Mouse (Mus musculus) neural tube, embryonic 11.5 days (tissue): ENCODE results near the gene Tnpo2. TPM values are rescaled to one million over a fixed set of nuclear protein-coding genes. Genes with fewer than 3 reads are reported as not detected.

Source experiments
- ATAC-seq: fragments of 200-750 bp; cut with Nextera tagmentation; 2 replicates; pipeline ENCODE4 v1.8.0; 2017; ENCODE audit warnings: moderate number of reproducible peaks, mild to moderate bottlenecking, moderate TSS enrichment, moderate library complexity; ENCODE audit not compliant: insufficient read depth, low FRiP score, low TSS enrichment
- DNase-seq: peaks from one replicate; pipeline ENCODE4 v3.0.0-alpha.2; 2015; ENCODE audit warnings: low spot score
- H3K27ac ChIP-seq: fragments of 300-500 bp; sonication (generic); 2 replicates; pipeline ENCODE4 v1.5.1; 2014; ENCODE audit warnings: low read depth, mild to moderate bottlenecking, low read length
- H3K27me3 ChIP-seq: fragments of 300-500 bp; sonication (generic); 2 replicates; pipeline ENCODE4 v1.6.1; 2014; ENCODE audit warnings: mild to moderate bottlenecking, low read length, mixed read lengths; ENCODE audit not compliant: control insufficient read depth, insufficient read depth
- H3K36me3 ChIP-seq: fragments of 300-500 bp; sonication (generic); 2 replicates; pipeline ENCODE4 v1.6.1; 2014; ENCODE audit warnings: mild to moderate bottlenecking, low read length, moderate library complexity, mixed read lengths; ENCODE audit not compliant: control insufficient read depth, insufficient read depth
- H3K4me1 ChIP-seq: fragments of 300-500 bp; sonication (generic); 2 replicates; pipeline ENCODE4 v1.6.1; 2014; ENCODE audit warnings: low read length, mixed read lengths; ENCODE audit not compliant: control insufficient read depth, insufficient read depth
- H3K4me2 ChIP-seq: fragments of 300-500 bp; sonication (generic); 2 replicates; pipeline ENCODE4 v1.6.1; 2014; ENCODE audit warnings: low read depth, mild to moderate bottlenecking, moderate library complexity
- H3K4me3 ChIP-seq: fragments of 300-500 bp; sonication (generic); 2 replicates; pipeline ENCODE4 v1.5.1; 2014; ENCODE audit warnings: low read depth, low read length
- H3K9ac ChIP-seq: fragments of 300-500 bp; sonication (generic); 2 replicates; pipeline ENCODE4 v1.6.1; 2014; ENCODE audit warnings: mild to moderate bottlenecking, low read length
- H3K9me3 ChIP-seq: fragments of 300-500 bp; sonication (generic); 2 replicates; pipeline ENCODE4 v1.6.1; 2016; ENCODE audit warnings: low read length; ENCODE audit not compliant: control insufficient read depth
- WGBS: fragments of 180-500 bp; shearing (Covaris S2); extraction: QIAGEN DNeasy Blood & Tissue Kit; methylation state at CpG from one replicate; pipeline ENCODE4 v1.1.7; 2014; 5-methylcytosine and 5-hydroxymethylcytosine counted together
- microRNA-seq: library from miRNA; unstranded; fragments of <30 nt; microRNA quantifications from one replicate; pipeline ENCODE4, GENCODE M21; 2016
- polyA plus RNA-seq: library from polyadenylated mRNA; unstranded; fragments of >200 nt; fragmentation: Nextera tagmentation; extraction: Ambion mirVana; gene quantifications from 2 replicates; pipeline ENCODE4 v1.2.1, GENCODE M21; 2014

Gene Tnpo2
- polyA plus RNA-seq, 1 experiment from 2014 or later, result 19.7 TPM

DNA sequence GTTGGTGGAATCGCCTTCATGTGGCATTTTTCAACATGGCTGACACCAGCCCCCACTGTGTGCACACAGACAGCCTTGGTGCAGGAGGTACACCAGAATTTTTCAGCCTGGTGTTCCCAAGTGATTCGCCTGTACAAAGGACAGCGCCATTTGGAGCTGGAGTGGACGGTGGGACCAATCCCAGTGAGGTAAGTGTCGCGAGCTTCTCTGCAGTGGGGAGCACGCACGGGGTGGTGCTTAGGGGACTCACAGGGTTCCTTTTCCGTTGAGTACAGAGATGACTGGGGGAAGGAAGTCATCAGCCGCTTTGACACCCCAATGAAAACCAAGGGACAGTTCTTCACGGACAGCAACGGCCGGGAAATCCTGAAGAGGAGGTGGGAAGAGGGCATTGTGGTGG lies 58.3 kb downstream of the Tnpo2 start:
- no peak overlapping the region for H3K9ac ChIP-seq
- no peak overlapping the region for H3K4me3 ChIP-seq
- peaks cover 3% of the 10 kb centered on the region; the same call in 1 of the 2 replicates for H3K36me3 ChIP-seq
- no peaks in the 10 kb centered on the region for H3K9me3 ChIP-seq
- no peaks in the 10 kb centered on the region for H3K4me1 ChIP-seq
- DNase-seq (no peak), ATAC-seq (no peak)
- no peak overlapping the region for H3K27ac ChIP-seq
- no peak overlapping the region for H3K4me2 ChIP-seq
- H3K27me3 ChIP-seq, result no peaks in the 10 kb centered on the region
- 94% methylated on average over 13 of the region's 13 CpGs for WGBS

DNA sequence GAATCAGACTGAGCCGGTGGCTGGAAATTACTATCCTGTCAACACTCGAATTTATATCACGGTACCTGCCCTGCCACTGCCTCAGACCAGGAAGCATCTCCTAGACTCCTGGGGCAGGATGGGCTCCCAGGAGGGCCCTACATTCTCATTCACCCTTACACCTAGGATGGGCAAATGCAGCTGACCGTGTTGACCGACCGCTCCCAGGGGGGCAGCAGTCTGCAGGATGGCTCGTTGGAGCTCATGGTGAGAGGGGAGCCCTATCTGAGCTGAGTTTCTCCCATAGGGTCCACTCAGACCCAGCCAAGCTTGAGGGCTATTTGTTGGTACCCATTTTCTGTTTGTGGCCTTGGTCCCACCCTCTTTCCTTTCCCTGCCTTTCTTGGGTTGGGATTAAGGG lies 58.9 kb downstream of the Tnpo2 start:
- Histone ChIP-seq H3K27ac (no peak overlapping the region), H3K27me3 (no peaks in the 10 kb centered on the region), H3K4me1 (no peaks in the 10 kb centered on the region), H3K36me3 (peaks cover 3% of the 10 kb centered on the region; the same call in 1 of the 2 replicates), H3K9ac (no peak overlapping the region), H3K9me3 (no peaks in the 10 kb centered on the region), H3K4me2 (no peak overlapping the region), H3K4me3 (no peak overlapping the region)
- no peak for DNase-seq
- no peak for ATAC-seq
- 88% methylated on average over 7 of the region's 7 CpGs for WGBS

DNA sequence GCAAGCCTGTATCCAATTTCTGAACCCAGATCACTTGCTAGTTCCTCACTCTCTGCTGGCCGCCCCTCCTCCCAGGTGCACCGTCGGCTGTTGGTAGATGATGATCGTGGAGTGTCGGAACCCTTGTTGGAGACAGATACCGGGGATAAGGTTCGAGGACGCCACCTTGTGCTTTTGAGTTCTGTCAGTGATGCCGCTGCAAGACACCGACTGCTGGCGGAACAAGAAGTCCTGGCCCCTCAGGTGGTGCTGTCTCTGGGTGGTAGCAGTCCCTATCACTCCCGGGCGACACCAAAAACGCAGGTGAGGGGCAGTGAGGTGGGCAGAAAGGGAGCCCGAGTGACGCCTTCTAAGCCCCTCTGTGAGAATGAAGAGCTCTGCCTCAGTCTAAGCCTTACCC lies 59.5 kb downstream of the Tnpo2 start:
- no peak overlapping the region for H3K9ac ChIP-seq
- no peaks in the 10 kb centered on the region for H3K27me3 ChIP-seq
- H3K9me3 ChIP-seq, result no peaks in the 10 kb centered on the region
- no peak overlapping the region for H3K27ac ChIP-seq
- DNase-seq (no peak), ATAC-seq (no peak)
- no peaks in the 10 kb centered on the region for H3K4me1 ChIP-seq
- no peak overlapping the region for H3K4me2 ChIP-seq
- H3K4me3 ChIP-seq, result no peak overlapping the region
- H3K36me3 ChIP-seq, result peaks cover 3% of the 10 kb centered on the region; the same call in 1 of the 2 replicates
- 93% methylated on average over 16 of the region's 16 CpGs for WGBS

DNA sequence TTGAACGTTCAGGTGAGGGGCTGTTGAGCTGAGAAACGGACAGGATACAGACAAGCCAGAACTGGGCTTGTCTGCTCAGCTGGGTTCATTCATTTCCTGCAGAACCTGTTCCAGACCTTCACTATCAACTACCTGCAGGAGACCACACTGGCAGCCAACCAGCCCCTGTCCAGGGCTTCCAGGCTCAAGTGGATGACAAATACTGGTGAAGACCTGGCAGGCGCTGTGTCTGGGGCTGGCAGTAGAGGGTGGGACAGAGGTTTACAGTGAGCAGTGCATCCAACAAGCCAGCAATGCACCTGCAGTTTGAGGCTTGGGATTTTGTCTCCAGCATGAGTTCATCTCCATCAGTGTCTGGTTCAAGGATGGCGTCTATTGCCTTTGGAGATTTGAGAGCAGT lies 60.1 kb downstream of the Tnpo2 start:
- Histone ChIP-seq H3K4me2 (no peak overlapping the region), H3K27me3 (no peaks in the 10 kb centered on the region), H3K27ac (no peak overlapping the region), H3K9ac (no peak overlapping the region), H3K4me3 (no peak overlapping the region), H3K4me1 (no peaks in the 10 kb centered on the region), H3K9me3 (no peaks in the 10 kb centered on the region), H3K36me3 (peaks cover 3% of the 10 kb centered on the region; the same call in 1 of the 2 replicates)
- ATAC-seq (no peak), DNase-seq (no peak)
- 82% methylated on average over 4 of the region's 4 CpGs for WGBS

DNA sequence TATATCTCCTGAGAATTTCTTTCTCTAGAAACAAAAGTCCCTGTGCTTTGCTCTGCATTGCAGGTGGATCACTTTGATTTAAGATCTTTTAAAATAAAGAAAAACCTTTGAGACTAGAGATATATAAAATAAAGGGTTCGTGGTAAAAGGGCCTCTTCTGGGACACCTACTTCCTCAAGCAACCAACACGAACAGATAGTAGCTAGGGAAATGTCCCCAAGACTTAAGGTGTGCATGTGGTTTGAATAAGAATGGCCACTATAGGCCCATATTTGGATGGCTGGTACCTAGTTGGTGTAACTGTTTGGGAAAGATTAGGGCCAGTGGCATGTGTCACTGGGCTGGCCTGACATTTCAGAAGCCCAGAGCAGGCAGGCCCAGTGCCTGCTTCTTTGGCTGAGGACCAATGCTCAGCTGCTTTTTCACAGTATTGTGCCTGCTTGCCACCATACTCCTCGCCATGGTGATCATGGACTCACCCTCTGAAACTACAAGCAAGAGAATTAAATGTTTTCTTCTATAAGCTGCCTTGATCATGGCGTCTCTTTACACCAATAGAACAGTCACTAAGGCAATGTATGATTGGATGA lies 63.5 kb downstream of the Tnpo2 start:
- 84% methylated on average over 4 of the region's 4 CpGs for WGBS

More for the DNA sequence above, 63.5 kb downstream of the Tnpo2 start:
- Histone ChIP-seq H3K9me3 (no peaks in the 10 kb centered on the region), H3K27ac (no peak overlapping the region), H3K4me3 (no peak overlapping the region), H3K4me2 (no peak overlapping the region), H3K27me3 (no peaks in the 10 kb centered on the region), H3K4me1 (no peaks in the 10 kb centered on the region), H3K36me3 (0 out of 2 replicates have a peak, but pooled peaks cover 3% of the 10 kb centered on the region), H3K9ac (no peak overlapping the region)
- DNase-seq, result no peak
- no peak for ATAC-seq

Small RNAs within 50 kb of the gene (microRNA-seq; reads per million reads assigned to microRNA genes)
- gene Mir7070, result not detected

Other genes starting within 250 kb of the Tnpo2 start
- gene Nfix, start 236.6 kb upstream of the Tnpo2 start, polyA plus RNA-seq, result 3.1 and 3.7 TPM in 2 replicates
- gene Dand5, start 214.1 kb upstream of the Tnpo2 start, polyA plus RNA-seq, result 4.7 and 7.3 TPM in 2 replicates
- 38.6 and 38.7 TPM in 2 replicates for gene Gadd45gip1, start 205.4 kb upstream of the Tnpo2 start, polyA plus RNA-seq
- 101 TPM in 2 replicates for gene Rad23a, start 196.2 kb upstream of the Tnpo2 start, polyA plus RNA-seq
- gene Calr, start 190.0 kb upstream of the Tnpo2 start, polyA plus RNA-seq, result 870 and 925 TPM in 2 replicates
- 95.7 and 104 TPM in 2 replicates for gene Farsa, start 179.9 kb upstream of the Tnpo2 start, polyA plus RNA-seq
- gene Syce2, start 164.8 kb upstream of the Tnpo2 start, polyA plus RNA-seq, result 50.5 and 56.9 TPM in 2 replicates
- gene Gcdh, start 143.0 kb upstream of the Tnpo2 start, polyA plus RNA-seq, result 31.5 and 33.7 TPM in 2 replicates
- gene Klf1, start 135.0 kb upstream of the Tnpo2 start, polyA plus RNA-seq, result 11.8 and 12.9 TPM in 2 replicates
- gene Dnase2a, start 128.4 kb upstream of the Tnpo2 start, polyA plus RNA-seq, result 4.0 and 4.9 TPM in 2 replicates
- gene Mast1, start 99.6 kb upstream of the Tnpo2 start, polyA plus RNA-seq, result 13.8 and 14.6 TPM in 2 replicates
- 0.25 TPM in 1 of 2 replicates, not detected in the other for gene Rtbdn, start 89.9 kb upstream of the Tnpo2 start, polyA plus RNA-seq
- gene Gm49661, start 67.5 kb upstream of the Tnpo2 start, polyA plus RNA-seq, result not detected in 2 replicates
- 1,335 and 1,358 TPM in 2 replicates for gene Prdx2, start 67.3 kb upstream of the Tnpo2 start, polyA plus RNA-seq
- gene Rnaseh2a, start 67.1 kb upstream of the Tnpo2 start, polyA plus RNA-seq, result 92.9 and 116 TPM in 2 replicates
- gene Junb, start 58.2 kb upstream of the Tnpo2 start, polyA plus RNA-seq, result 6.2 and 6.9 TPM in 2 replicates
- gene Hook2, start 46.3 kb upstream of the Tnpo2 start, polyA plus RNA-seq, result 10.5 and 12.9 TPM in 2 replicates
- not detected in 2 replicates for gene Best2, start 22.4 kb upstream of the Tnpo2 start, polyA plus RNA-seq
- gene Asna1, start 11.6 kb upstream of the Tnpo2 start, polyA plus RNA-seq, result 129 and 130 TPM in 2 replicates
- gene Trir, start 10.1 kb upstream of the Tnpo2 start, polyA plus RNA-seq, result 158 and 170 TPM in 2 replicates
- gene Fbxw9, start 23.1 kb downstream of the Tnpo2 start, polyA plus RNA-seq, result 25.0 and 25.8 TPM in 2 replicates
- not detected in 2 replicates for gene Gm5741, start 31.1 kb downstream of the Tnpo2 start, polyA plus RNA-seq
- gene Dhps, start 34.8 kb downstream of the Tnpo2 start, polyA plus RNA-seq, result 70.3 and 73.8 TPM in 2 replicates
- gene Wdr83os, start 43.8 kb downstream of the Tnpo2 start, polyA plus RNA-seq, result 117 and 119 TPM in 2 replicates
- 52.6 and 60.6 TPM in 2 replicates for gene Wdr83, start 44.4 kb downstream of the Tnpo2 start, polyA plus RNA-seq
- 14.4 and 17.4 TPM in 2 replicates for gene Man2b1, start 46.4 kb downstream of the Tnpo2 start, polyA plus RNA-seq
- gene Zfp791, start 86.2 kb downstream of the Tnpo2 start, polyA plus RNA-seq, result 1.2 and 1.7 TPM in 2 replicates
- not detected in 2 replicates for gene Cks1brt, start 115.0 kb downstream of the Tnpo2 start, polyA plus RNA-seq
- gene Olfr371, start 189.1 kb downstream of the Tnpo2 start, polyA plus RNA-seq, result not detected in 2 replicates